In genomic region chr9:11559384-11559783, GRCm38 (mm10) we compare ENCODE assay signal across 19 mouse cellular contexts.
DNase-seq lines count a peak whose midpoint lies in the region; ATAC-seq and TF ChIP-seq lines count a peak whose summit lies in the region.
"Had no signal": no experiment of that assay in that cellular context is flagged by ENCODE, and none has a peak within 500 bp of the region (broad histone marks: within the 10 kb centered on the region; RNA-seq: fewer than 3 reads in every experiment).

No protein-coding gene starts in this region.

- 80% methylated on average over 1 of the region's 1 CpGs for WGBS in kidney, postnatal 0 days

- dilution Hi-C loops in CH12.LX (cut with MboI; ENCODE audit: extremely low pct_ligation_motif_present, extremely low pct_unique_long_range_greater_than_20kb, low sequenced_read_pairs) = no loop called here

- no peak overlapping the region for H3K4me3 ChIP-seq in kidney, postnatal 0 days (replicated peaks; ENCODE audit: low read depth, low read length)
- H3K4me3 ChIP-seq in CH12.LX (replicated peaks in 1 of 3; ENCODE audit: low read depth in 2 of 3, low read length in 2 of 3, poor library complexity in 1 of 3) = no peak overlapping the region
- H3K4me3 ChIP-seq: embryonic facial prominence, embryonic 12.5 days; heart, embryonic 13.5 days; hindbrain, embryonic 15.5 days had no signal

- H3K36me3 ChIP-seq in kidney, postnatal 0 days (ENCODE audit: insufficient read depth, low read length) = no peaks in the 10 kb centered on the region
- no peaks in the 10 kb centered on the region for H3K36me3 ChIP-seq in CH12.LX (replicated peaks in 1 of 2; ENCODE audit: control insufficient read depth in 1 of 2, insufficient read depth in 1 of 2, low read length in 1 of 2)
- H3K36me3 ChIP-seq: embryonic facial prominence, embryonic 12.5 days; heart, embryonic 13.5 days; hindbrain, embryonic 15.5 days had no signal

- no peak for TF ChIP-seq POLR2A in CH12.LX (IDR thresholded peaks at IDR 0.05; ENCODE audit: low read depth, low read length)

- in situ Hi-C loops in CH12.LX (cut with MboI; ENCODE audit: low pct_ligation_motif_present, low pct_unique_long_range_greater_than_20kb, low sequenced_read_pairs) = no loop called here

- no peaks in the 10 kb centered on the region for H3K27me3 ChIP-seq in kidney, postnatal 0 days (ENCODE audit: insufficient read depth, low read length)
- H3K27me3 ChIP-seq in CH12.LX (replicated peaks) = no peaks in the 10 kb centered on the region
- H3K27me3 ChIP-seq: embryonic facial prominence, embryonic 12.5 days; heart, embryonic 13.5 days; hindbrain, embryonic 15.5 days; Patski had no signal

- no peak overlapping the region for H3K9ac ChIP-seq in kidney, postnatal 0 days (ENCODE audit: low read depth, low read length)
- H3K9ac ChIP-seq in CH12.LX (ENCODE audit: insufficient read depth, low read depth) = no peak overlapping the region
- H3K9ac ChIP-seq: embryonic facial prominence, embryonic 12.5 days; forebrain, postnatal 0 days; heart, embryonic 13.5 days; hindbrain, embryonic 15.5 days had no signal

- TF ChIP-seq CTCF in kidney, postnatal 0 days (IDR thresholded peaks at IDR 0.05; ENCODE audit: low read depth) = no peak
- no peak for TF ChIP-seq CTCF in CH12.LX (conservative IDR thresholded peaks at IDR 0.05 in 1 of 2, IDR thresholded peaks at IDR 0.05 in 1 of 2; ENCODE audit: low read depth in 2 of 2, low read length in 2 of 2)

- DNase-seq in kidney, postnatal 0 days (ENCODE audit: low spot score) = peak; percentile 8
- DNase-seq in kidney, adult 11 months = no peak
- DNase-seq in CH12.LX (ENCODE audit: extremely low read depth) = no peak
- no peak for DNase-seq in gastrocnemius, adult 8-10 months (ENCODE audit: low spot score in 2 of 2)
- no peak for DNase-seq in adrenal gland, adult 2 months
- no peak for DNase-seq in kidney, adult 18-20 months
- DNase-seq: adrenal gland, postnatal 10 days; cerebellum, adult 11-12 months; cerebellum, adult 9-10 months; cerebellum, postnatal 25 days; forebrain, postnatal 0 days; gastrocnemius, postnatal 25 days; heart, postnatal 36 days; kidney, adult 2 months had no signal

- TF ChIP-seq EP300 in CH12.LX (IDR thresholded peaks at IDR 0.05; ENCODE audit: low read length) = no peak

- H3K9me3 ChIP-seq in kidney, postnatal 0 days (replicated peaks; ENCODE audit: low read length) = no peaks in the 10 kb centered on the region
- no peaks in the 10 kb centered on the region for H3K9me3 ChIP-seq in CH12.LX (replicated peaks; ENCODE audit: low read length)
- H3K9me3 ChIP-seq: embryonic facial prominence, embryonic 12.5 days; heart, embryonic 13.5 days; hindbrain, embryonic 15.5 days had no signal

- ATAC-seq in kidney, postnatal 0 days (replicated peaks; ENCODE audit: low FRiP score, low read depth) = no peak
- ATAC-seq in inflammation-experienced regulatory T-cells, adult 6 months = peak; percentile 73
- ATAC-seq: forebrain, postnatal 0 days; Patski had no signal

- H3K4me2 ChIP-seq in kidney, postnatal 0 days (ENCODE audit: low read length) = no peak overlapping the region
- H3K4me2 ChIP-seq in CH12.LX (ENCODE audit: insufficient read depth, low read depth, poor library complexity, severe bottlenecking) = no peak overlapping the region
- H3K4me2 ChIP-seq: embryonic facial prominence, embryonic 12.5 days; heart, embryonic 13.5 days; hindbrain, embryonic 15.5 days had no signal

- H3K79me2 ChIP-seq in CH12.LX (replicated peaks; ENCODE audit: control insufficient read depth, extremely low read depth, insufficient read depth, poor library complexity, severe bottlenecking) = no peaks in the 10 kb centered on the region

- H3K4me1 ChIP-seq in kidney, postnatal 0 days (replicated peaks; ENCODE audit: insufficient read depth, low read length) = no peaks in the 10 kb centered on the region
- H3K4me1 ChIP-seq in CH12.LX (ENCODE audit: control insufficient read depth in 1 of 2, insufficient read depth in 2 of 2) = no peaks in the 10 kb centered on the region
- H3K4me1 ChIP-seq: embryonic facial prominence, embryonic 12.5 days; heart, embryonic 13.5 days; hindbrain, embryonic 15.5 days had no signal

- TF ChIP-seq RAD21 in CH12.LX (IDR thresholded peaks at IDR 0.05; ENCODE audit: low read depth, low read length) = no peak

- no peak overlapping the region for H3K27ac ChIP-seq in kidney, postnatal 0 days
- H3K27ac ChIP-seq in CH12.LX (ENCODE audit: insufficient read depth, low read depth) = no peak overlapping the region
- H3K27ac ChIP-seq: embryonic facial prominence, embryonic 12.5 days; heart, embryonic 13.5 days; hindbrain, embryonic 15.5 days had no signal

TF ChIP-seq in CH12.LX, 34 proteins besides CTCF, POLR2A, EP300 and RAD21:
- TF ChIP-seq GABPA (IDR thresholded peaks at IDR 0.05; ENCODE audit: insufficient replicate concordance, low read depth, low read length) = no peak
- no peak for TF ChIP-seq ELF1 (IDR thresholded peaks at IDR 0.05; ENCODE audit: low read depth, low read length)
- no peak for TF ChIP-seq CHD1 (IDR thresholded peaks at IDR 0.05; ENCODE audit: low read depth, low read length)
- 0 out of 2 replicates have a peak, but pooled peaks have one; percentile 57 for TF ChIP-seq ZNF384 (IDR thresholded peaks at IDR 0.05; ENCODE audit: low read depth, low read length)
- TF ChIP-seq E2F4 (IDR thresholded peaks at IDR 0.05; ENCODE audit: insufficient replicate concordance, low read depth, low read length) = no peak
- no peak for TF ChIP-seq NELFE (IDR thresholded peaks at IDR 0.05; ENCODE audit: low read depth, low read length)
